Mouse (Mus musculus): Measurements from ENCODE around the gene Magea3. TPM values are rescaled to one million over a fixed set of nuclear protein-coding genes. Genes with fewer than 3 reads are reported as not detected.

Magea3 gene
- not detected for total RNA-seq (2023)

DNA sequence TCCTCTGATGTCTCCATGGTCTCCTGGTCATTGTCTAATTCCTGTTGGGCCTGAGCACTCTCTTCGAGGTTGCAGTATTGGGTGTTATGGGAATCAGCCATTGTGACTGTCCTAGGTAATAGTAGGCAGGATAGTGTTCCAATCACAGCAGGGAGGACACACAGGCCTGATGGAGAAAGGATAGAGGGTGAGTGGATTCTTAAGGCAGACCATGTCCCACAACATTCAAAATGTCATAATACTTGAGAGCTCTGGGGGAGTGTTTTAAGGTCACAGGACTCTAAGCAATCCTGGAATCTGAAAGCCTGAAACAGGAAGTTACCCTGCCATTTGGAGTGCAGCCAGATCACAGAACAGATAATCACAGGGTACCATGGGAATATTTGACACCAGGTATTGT lies at the start of gene Magea3:
TSS of gene Magea3 (minus strand) at position 101 of the 400 bp plus-strand sequence.

DNA sequence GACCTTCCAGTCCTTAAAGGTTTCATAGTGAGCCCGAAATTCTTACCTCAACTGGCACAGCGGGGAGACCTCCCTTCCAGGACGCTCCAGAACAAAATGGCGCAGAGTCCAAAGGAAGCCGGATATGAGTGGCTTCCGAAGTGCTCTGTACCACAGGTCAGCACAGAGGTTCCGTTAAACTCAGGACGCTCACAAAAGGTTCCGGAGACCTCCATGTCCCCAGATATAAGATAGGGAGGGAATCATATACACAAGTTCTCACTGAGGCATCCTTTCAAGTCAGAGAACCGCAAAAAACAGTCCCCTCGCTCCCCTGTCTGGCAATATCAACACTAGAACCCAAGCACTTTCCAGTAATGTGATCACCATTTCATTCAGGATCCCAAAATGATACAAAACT lies 46.4 kb upstream of the Magea3 start, which contains the start of gene Magea8:
TSS of gene Magea8 (minus strand) at position 101 of the 400 bp plus-strand sequence.

DNA sequence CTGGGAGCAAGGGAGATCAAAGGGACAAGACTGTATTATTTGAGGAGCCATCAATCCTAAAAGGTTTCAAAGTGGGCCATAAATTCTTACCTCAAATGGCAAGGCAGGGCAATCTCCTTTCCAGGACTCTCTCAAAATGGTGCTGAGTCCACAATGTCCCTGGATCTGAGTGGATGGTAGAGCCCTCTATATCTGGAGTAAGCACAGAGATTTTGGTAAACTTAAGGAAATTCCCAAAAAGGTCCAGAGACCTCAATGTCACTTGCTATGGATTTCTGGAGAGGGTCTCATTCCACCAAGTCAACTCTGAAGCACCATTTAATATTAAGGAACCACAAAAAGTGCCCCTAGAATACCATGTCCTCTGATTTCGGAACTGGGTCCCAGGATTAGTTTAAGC lies 13.4 kb downstream of the Magea3 start, which contains the start of gene Magea6:
TSS of gene Magea6 (minus strand) at position 101 of the 400 bp plus-strand sequence.

Other genes starting within 250 kb of the Magea3 start
- not detected for gene Cldn34b1, start 59.2 kb downstream of the Magea3 start, total RNA-seq (2023)
- gene Magea6, start 13.5 kb downstream of the Magea3 start, total RNA-seq (2023): not detected
- gene Magea8, start 46.3 kb upstream of the Magea3 start, total RNA-seq (2023): not detected
- not detected for gene Magea5, start 113.6 kb upstream of the Magea3 start, total RNA-seq (2023)
- gene Magea1, start 140.3 kb upstream of the Magea3 start, total RNA-seq (2023): not detected
- gene Magea2, start 144.2 kb upstream of the Magea3 start, total RNA-seq (2023): not detected
- gene Cldn34b2, start 178.9 kb upstream of the Magea3 start, total RNA-seq (2023): not detected

Data from B cell, adult 67 days (primary cell).